Mouse (Mus musculus): Measurements from ENCODE around the gene Maf.

The Maf gene

DNA sequence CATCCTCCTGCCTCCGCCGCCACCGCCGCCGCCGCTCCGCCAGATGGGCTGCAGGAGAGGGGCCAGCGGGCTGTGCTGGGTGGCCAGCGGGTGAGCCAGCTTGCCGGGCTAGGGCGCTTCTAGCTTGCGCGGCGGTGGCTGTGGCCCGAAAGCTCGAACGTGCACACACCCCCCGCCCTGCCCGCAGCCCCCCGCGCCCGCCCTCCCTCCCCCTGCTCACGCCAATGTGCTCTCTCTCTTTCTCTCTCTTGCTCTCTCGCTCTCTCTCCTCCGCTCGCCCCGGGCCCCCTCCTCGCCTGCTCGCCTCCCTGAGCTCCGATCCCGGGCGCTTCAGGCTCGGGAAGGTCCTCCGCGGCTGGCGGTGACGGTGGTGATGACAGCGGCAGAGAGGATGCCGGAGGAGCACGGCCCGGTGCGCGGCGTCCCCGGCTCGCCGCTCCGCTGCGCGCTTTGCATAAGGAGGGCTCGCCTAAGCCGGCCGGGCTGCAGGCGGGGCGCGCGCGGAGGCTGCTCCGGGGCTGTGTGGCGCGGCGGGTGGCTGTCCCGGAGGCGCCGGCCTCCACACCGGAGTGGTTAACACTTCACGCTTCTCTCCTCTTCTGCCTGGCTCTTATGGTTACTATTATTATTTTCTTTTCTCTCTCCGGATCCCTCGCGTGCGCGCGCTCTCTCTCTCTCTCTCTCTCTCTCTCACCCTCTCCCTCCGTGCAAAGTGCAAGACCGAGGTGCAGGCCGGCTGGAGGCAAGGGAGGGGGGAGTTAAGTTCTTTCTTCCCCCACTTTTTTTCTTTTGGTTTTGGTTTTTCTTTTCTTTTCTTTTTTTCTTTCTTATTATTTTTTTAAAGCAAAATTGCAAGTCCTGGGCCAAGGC lies 498 bp downstream of the Maf start:
- intact Hi-C loops (cut with DNase I), result loop anchor here (5.0 to 10.0 kb wide), 4 partner anchors 305 to 1162 kb away; no protein-coding TSS in a partner anchor

DNA sequence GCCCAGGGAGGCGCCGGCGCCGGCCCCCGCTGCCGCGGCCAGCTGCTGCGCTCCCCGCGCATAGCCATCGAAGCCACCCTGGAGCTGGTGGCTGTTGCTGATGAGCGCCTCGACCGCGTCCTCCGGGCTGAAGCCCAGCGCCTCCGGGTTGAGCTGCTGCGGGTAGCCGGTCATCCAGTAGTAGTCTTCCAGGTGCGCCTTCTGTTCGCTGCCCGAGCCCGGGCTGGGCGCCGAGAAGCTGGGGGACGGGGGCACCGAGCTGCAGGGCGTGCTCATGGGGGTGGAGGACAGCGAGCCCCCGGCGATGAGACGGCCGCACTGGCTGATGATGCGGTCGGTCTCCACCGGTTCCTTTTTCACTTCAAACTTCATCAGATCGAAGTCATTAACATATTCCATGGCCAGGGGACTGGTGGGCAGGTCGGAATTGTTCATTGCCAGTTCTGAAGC lies 1.2 kb downstream of the Maf start:
- intact Hi-C loops (cut with DNase I), result loop anchor here (5.0 to 10.0 kb wide), 4 partner anchors 304 to 1162 kb away; no protein-coding TSS in a partner anchor

DNA sequence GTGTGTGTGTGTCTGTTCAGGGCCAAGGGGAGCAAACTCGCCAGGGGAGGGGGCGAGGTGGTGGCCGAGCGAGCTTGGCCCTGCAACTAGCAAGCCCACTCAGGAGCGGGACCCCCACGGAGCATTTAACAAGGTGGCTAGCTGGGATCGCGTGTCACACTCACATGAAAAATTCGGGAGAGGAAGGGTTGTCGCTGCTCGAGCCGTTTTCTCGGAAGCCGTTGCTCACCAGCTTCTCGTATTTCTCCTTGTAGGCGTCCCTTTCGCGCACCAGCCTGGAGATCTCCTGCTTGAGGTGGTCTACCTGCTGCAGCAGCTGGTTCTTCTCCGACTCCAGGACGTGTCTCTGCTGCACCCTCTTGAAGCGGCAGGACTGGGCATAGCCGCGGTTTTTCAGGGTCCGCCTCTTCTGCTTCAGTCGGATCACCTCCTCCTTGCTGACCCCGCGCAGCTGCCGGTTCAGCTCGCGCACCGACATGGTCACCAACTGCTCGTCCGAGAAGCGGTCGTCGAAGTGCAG lies 1.9 kb downstream of the Maf start:
- intact Hi-C loops (cut with DNase I), result loop anchor here (5.0 to 10.0 kb wide), 4 partner anchors 303 to 1161 kb away; no protein-coding TSS in a partner anchor

DNA sequence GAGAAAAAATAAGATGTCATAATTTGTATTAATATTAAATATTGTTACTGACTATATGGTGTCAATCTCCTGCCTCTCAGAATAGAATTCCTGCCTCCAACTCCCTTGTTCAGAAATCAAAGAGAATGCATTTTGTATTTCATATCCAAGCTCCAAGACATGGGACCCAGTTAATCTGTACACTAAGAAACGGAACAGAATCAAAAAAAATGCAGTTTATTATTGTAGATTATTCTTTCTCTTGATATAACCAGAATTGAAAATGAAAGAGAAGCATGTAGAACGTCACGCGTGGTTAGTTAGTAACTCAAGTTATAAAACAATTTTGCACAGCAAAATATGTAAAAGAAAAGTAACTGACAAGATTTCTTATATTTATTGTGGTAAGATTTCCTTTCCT lies 4.5 kb downstream of the Maf start:
- intact Hi-C loops (cut with DNase I), result loop anchor here (10.0 kb wide), 1 partner anchor 1158 kb away; no protein-coding TSS in a partner anchor

DNA sequence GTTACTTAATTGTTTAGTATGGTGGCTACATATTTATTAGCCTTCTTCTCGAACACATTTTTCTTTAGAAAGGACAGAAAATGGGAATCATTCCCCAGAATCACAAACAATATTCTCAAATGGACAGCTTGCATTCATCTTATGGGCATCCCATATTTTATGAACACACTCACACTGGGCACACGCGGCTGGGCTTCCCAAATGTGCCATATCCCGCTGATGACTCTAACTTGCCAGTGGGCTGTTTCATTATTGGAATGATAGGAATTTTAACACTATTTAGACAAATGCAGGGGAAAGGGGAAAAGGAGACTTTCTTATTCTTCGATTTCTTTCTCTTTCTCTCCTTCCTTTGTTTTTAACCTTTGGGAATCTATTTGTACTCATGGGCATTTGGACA lies 6.6 kb downstream of the Maf start:
- intact Hi-C loops (cut with DNase I), result loop anchor here (10.0 kb wide), 1 partner anchor 1156 kb away; no protein-coding TSS in a partner anchor

DNA sequence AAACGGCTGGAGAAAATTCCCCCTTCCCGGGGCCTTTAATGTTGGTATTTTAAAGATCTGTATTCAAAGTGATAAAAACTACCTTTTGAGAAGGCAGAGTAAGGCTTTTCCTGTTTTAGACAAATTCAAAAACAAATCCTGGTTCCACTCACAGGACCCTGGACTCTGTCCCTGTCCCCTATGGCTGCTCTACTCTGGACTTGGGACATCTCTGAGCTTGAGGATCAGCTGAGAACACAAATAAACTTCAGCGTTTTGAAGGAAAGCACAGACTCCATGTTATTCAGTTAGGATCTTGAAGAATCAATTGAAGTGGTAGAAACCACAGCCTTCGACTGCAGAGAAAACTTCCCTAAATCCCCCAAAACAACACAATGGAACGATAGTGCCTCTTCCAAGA lies 8.4 kb downstream of the Maf start:
- intact Hi-C loops (cut with DNase I), result loop anchor here (5.0 kb wide), 1 partner anchor 602 kb away; no protein-coding TSS in a partner anchor

DNA sequence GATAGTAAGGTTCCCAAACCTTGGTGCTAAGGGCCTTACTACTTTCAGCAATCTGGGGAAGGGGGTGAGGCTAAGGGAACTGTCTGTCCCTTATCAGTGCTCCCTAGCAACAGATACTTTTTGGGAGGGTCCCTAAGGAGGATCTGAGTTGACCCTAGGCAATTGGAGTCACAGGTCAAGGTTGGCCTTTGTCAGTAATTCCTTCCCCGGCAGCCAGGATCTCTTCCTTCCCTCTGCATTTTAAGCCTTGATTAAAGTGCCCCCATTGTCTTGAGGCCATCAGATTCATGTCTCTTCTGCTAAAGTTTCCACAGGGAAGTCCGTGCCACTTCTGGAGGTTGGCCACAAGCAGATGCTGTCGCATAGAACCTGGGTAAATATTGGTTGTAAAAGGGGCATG lies 10.2 kb downstream of the Maf start:
- intact Hi-C loops (cut with DNase I), result loop anchor here (5.0 kb wide), 1 partner anchor 600 kb away; no protein-coding TSS in a partner anchor

DNA sequence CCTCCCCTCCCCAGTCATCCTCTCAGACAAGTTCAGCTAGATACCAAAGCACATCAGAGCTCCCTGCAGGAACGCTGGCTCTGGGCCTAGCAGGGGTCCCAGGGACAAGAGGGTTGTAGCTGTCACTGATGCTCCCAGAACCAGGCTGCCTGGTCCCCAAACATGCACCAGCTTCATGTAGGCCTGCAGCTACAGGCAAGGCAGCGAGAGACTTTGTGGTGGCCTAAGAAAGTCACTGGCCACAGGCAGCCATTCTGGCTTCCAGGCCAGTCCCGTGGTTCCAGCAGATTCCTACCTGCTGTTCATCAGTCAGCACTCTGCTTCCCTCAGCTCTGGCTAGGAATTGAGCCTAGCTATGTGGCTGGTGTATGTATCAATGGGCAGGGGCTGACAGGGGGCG lies 10.9 kb downstream of the Maf start:
- intact Hi-C loops (cut with DNase I), result loop anchor here (5.0 kb wide), 1 partner anchor 599 kb away; no protein-coding TSS in a partner anchor

DNA sequence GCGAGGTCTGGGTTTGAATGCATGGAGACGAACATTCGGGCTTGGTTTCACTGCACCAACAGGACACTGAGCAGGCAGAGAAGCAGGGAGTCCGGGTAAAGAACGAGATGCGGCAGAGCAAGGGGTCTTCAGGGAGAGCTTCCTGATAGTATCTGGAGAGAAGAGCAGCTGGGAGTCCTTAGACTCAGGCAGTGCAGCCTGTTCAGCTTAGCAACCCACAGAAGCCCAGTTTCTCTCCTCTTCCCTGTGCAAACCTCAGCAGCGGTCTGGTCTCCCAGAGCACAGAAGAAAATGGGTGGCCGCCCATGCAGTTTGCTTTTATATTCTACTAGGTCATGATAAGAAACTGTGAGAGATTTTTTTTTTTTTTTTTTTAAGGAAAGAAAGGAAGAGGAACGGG lies 20.2 kb downstream of the Maf start:
- intact Hi-C loops (cut with DNase I), result no loop called here

DNA sequence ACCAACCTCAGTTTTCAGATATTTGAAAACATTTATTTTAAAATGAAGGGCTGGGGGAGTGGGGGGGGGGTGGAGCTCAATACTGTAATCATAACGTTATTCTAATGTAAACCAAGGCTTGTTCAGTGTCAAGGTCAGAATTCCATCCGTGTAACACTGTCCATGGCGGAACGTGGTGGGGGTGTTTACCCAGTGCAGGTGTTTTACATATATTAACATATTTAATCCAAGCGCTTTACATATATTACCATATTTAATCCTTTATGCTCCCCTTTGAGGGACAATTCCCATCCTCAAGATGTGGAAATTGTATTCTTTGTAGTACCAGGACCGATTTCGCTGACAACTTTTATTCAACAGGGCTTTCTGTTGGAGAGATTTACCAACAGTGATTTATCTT lies 24.3 kb downstream of the Maf start:
- intact Hi-C loops (cut with DNase I), result no loop called here

DNA sequence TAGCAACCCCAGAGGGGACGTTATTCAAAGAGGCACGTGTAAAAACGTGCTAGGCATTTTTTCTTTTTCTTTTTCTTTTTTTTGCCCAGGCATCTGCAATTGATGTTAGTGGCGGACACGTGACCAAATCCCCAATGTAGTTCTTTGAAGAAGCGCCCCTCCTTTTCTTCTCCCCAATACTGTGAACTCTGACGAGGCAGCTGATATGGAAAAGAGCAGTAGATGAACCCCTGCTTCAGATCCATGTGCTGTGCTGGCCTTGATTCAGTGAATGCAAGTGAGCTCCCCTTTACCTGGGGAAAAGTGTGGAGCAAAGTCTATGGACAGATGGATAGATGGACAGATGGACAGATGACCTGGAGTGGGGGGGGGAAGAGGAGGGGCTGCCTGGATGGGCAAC lies 28.1 kb downstream of the Maf start:
- intact Hi-C loops (cut with DNase I), result no loop called here

DNA sequence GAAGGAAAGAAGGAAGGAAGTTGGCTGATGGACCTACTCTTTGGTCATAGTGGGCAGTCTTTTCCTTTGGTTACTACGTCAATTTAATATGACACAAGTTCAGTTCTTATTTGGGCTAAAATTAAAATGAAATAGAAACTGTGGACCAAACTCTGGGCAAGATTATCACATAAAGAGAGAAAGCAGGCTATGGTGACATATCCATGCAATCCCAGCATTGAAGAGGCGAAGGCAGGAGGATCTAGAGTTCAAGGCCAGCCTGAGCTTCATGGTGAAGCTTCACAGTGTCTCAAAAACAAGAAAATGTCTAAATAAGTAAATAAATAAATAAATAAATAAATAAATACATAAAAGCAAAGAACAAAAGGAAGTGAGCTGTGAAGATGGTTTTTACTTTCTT lies 42.7 kb downstream of the Maf start:
- intact Hi-C loops (cut with DNase I), result no loop called here

DNA sequence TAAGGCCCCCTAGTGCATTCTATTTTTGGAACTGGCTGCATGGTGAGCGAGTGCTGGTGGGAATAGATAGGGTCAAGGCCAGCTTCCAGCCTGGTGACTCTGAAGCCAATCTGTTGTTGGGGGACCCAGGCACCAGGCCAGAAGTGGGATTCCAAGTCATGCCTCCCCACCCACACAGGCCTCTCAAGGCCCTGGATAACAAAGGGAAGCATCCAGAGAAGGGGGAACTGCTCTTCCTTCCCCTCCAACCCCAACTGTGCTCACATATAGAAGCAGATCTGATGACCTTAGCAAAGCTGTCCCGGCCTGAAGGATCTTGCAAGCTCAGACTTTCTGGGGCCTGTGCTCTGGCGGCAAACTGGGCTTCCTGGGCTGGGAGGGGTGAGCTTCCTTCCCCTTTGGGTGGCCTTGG lies 57.5 kb downstream of the Maf start:
- intact Hi-C loops (cut with DNase I), result no loop called here

DNA sequence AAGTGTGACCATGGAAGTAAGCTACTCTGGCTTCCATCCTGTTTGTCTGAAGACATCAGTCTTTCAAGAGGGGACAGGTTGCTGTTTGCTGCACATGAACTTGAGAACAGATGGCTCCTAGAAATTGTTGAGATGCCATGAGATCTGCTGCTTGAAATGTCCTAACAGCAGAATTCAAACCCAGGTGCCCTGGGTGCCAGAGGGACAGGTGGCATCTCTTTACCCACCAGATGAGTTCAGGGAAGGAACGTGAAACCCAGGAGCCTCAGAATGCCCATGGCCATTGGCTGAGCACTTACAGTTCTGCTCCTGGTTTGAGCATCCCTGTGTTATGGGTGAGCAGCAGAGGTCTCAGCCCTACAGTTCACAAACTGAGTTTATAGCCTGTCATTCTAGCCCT lies 62.5 kb downstream of the Maf start:
- intact Hi-C loops (cut with DNase I), result no loop called here

DNA sequence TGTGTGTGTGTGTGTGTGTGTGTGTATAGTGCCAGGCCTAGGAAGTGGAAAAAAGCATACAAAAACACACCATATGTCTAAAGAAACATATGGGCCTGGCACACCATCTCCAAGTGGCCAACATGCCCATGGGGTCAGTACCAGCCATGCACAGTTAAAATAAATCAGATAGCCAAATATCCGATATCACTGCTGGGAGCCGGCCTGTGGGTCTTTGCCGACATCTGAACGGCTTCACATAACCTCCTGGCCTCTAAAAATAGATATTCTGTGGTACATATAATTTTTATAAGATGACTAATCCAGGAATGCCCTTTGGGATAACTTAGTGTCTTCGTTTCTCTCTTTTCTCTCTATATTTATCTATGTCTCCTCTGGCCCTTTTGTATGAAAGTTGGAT lies 65.7 kb downstream of the Maf start:
- intact Hi-C loops (cut with DNase I), result no loop called here

DNA sequence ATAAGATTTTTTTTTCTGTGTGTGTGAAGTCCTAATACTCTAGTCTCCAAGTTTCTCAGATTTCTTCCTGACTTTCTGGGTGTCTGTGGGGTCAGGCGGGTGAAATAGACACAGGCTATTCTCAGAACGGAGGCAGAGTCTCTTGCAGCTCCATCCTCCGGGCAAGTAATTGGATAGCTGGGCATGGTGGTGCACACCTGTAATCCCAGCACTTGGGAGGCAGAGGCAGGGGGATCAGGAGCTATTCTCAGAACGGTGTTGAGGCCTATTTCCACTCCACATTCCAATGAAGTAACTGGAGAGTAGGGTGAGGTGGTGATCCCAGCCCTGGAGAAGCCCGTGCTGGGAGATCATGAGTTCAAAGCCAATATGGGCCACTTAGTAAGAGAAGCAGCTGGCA lies 67.6 kb downstream of the Maf start:
- intact Hi-C loops (cut with DNase I), result no loop called here

DNA sequence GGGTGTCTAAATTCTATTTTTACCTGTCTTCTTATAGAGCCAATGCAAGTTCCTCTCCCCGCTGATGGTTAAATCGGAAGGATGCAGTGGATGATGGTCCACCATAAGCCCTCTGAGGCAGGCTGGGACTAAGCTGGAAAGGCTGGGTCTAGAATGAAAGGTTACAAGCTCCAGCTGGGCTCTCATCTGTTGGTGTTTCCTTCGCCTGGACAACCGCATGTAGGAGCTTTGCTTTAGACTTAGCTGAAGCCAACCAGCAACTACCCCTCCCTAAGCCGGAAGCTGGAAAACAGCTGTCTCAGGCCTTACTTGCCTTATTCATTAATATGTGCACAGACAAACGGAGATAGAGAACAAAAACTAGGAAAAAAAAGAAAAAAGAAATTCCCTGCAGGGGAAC lies 70.8 kb downstream of the Maf start:
- intact Hi-C loops (cut with DNase I), result no loop called here

Data from adrenal gland (tissue).